8 mouse cellular contexts compared by ENCODE assay signal in the genomic region with DNA sequence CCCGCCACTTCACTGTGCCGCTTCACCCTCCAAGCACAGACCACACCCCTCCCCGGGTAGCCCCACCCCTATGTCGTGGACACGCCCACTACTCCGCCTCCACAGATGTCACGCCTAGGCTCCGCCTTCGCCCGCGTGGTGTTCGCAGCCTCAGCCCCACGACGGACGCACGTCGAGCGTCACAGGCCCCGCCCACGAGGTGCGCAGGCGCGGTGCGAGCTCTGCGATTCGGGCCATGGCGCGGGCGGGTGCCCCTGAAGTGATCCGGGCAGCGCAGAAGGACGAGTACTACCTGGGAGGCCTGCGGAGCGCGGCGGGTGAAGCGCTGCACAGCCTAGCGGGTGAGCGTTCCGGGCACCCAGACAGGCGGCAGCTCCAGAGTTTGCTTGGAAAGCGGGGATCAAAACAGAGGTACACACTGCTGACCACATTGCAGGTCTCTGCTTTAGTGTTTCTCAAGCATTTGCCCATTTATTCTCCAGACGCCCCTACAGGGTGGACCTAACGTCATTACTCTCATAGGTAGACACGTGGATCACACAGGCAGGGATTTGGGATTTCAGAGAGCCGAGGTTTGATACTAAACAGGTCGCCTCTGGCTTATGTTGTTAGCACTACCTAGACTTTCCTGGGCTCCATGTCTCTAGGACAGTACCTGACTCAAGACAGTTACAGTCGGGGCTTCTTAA. TPM values are rescaled to one million over a fixed set of nuclear protein-coding genes. Genes with fewer than 3 reads are reported as not detected.
A peak's percentile ranks its signal among the peaks of the same experiment; 100 is the strongest.
DNase-seq lines count a peak whose midpoint lies in the region; ATAC-seq lines count a peak whose summit lies in the region.

A gene (plus strand): TSS at position 183 of the 689 bp plus-strand sequence.

- WGBS in heart, embryonic 10.5 days: under 1% methylated on average over 48 of the region's 48 CpGs
- WGBS in kidney, embryonic 15.5 days: under 1% methylated on average over 48 of the region's 48 CpGs

- peak within 1 kb of the TSS; percentile 80 for H3K9ac ChIP-seq in kidney, embryonic 15.5 days

- peaks cover 18% of the 10 kb centered on the region; the same call in 1 of the 2 replicates for H3K27me3 ChIP-seq in heart, embryonic 10.5 days (ENCODE audit: insufficient read depth, poor library complexity, severe bottlenecking)
- H3K27me3 ChIP-seq in kidney, embryonic 15.5 days: no peaks in the 10 kb centered on the region

- peak; percentile 86 for ATAC-seq in erythroblast, adult 5-6 weeks (replicated peaks; ENCODE audit: low FRiP score, poor library complexity, severe bottlenecking)
- peak; percentile 90 for ATAC-seq in kidney, embryonic 15.5 days (replicated peaks; ENCODE audit: low FRiP score)
- ATAC-seq in monocyte, adult 5-6 weeks (replicated peaks; ENCODE audit: insufficient number of reproducible peaks, low FRiP score, low TSS enrichment, poor library complexity, severe bottlenecking): peak; percentile 90

- H3K4me2 ChIP-seq in kidney, embryonic 15.5 days: peak within 1 kb of the TSS; percentile 74

- DNase-seq in B cell, adult 2 months: peak; percentile 99
- peak; percentile 99 for DNase-seq in brain, adult 2 months (ENCODE audit: low read depth, low spot score)
- peak; percentile 99 for DNase-seq in heart, embryonic 10.5 days (ENCODE audit: low spot score)
- DNase-seq in liver: peak; percentile 99
- DNase-seq in spleen, postnatal 4 days (ENCODE audit: low spot score in 2 of 2): peak; percentile 99

- H3K4me1 ChIP-seq in heart, embryonic 10.5 days: peaks cover 32% of the 10 kb centered on the region
- peaks cover 38% of the 10 kb centered on the region for H3K4me1 ChIP-seq in kidney, embryonic 15.5 days

- H3K9me3 ChIP-seq in heart, embryonic 10.5 days: no peaks in the 10 kb centered on the region
- H3K9me3 ChIP-seq in kidney, embryonic 15.5 days (replicated peaks): no peaks in the 10 kb centered on the region

- H3K27ac ChIP-seq in heart, embryonic 10.5 days: peak within 1 kb of the TSS; percentile 89
- peak within 1 kb of the TSS; percentile 80 for H3K27ac ChIP-seq in kidney, embryonic 15.5 days

- H3K4me3 ChIP-seq in heart, embryonic 10.5 days: peak within 1 kb of the TSS; percentile 79
- H3K4me3 ChIP-seq in kidney, embryonic 15.5 days (replicated peaks): peak within 1 kb of the TSS; percentile 68

- peaks cover 40% of the 10 kb centered on the region for H3K36me3 ChIP-seq in heart, embryonic 10.5 days
- H3K36me3 ChIP-seq in kidney, embryonic 15.5 days: peaks cover 38% of the 10 kb centered on the region

RNA-seq across cellular contexts. Expression of the gene that starts here (rescaled TPM):
- total RNA-seq in erythroblast, adult 5-6 weeks (2015; ENCODE audit: low replicate concordance): 0.42 and 2.7 TPM in 2 replicates
- 0.42 and 3.6 TPM in 2 replicates for total RNA-seq in erythroblast, adult 5-6 weeks (2017; ENCODE audit: low replicate concordance)
- 17.3 and 19.4 TPM in 2 replicates for polyA plus RNA-seq in heart, embryonic 10.5 days (2016; fragmentation: Nextera tagmentation; extraction: Ambion mirVana)
- 23.2 and 24.0 TPM in 2 replicates for polyA plus RNA-seq in kidney, embryonic 15.5 days (2015; fragmentation: Nextera tagmentation; extraction: Ambion mirVana)
- 1.6 to 6.2 TPM (median 3.1 TPM) in 3 replicates for total RNA-seq in monocyte, adult 5-6 weeks (2017)

Comparison
In these comparisons a context has a peak if more than half of its experiments do, and no peak if none do; other contexts are left out.
1. Peak in every context shown above with its lines: DNase-seq, ATAC-seq, H3K4me3 ChIP-seq and H3K27ac ChIP-seq.